Mouse (Mus musculus): ENCODE measurements around the gene Crat.

DNA sequence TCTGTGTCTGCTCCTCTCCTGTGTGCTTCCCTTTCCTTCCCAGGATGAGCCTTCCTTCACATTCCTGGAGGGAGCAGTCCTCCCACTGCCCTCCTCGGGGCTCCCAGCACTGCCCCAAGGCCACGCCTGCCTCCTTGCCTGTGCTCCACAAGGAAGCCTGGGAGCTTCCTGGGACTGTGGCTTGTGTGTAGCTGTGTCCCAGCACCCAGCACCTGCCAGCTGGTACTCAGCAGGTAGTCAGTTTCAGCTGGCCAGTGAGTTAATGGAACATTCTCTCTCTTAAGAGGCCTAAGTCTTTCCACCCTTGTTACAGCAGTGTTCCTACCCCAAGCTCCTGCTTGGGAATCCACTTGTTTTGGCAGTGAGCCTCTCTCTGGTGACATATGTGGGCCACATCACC is 12.8 kb downstream of the Crat start:
- TF ChIP-seq POLR2A (IDR thresholded peaks at IDR 0.05; ENCODE audit: control insufficient read depth, extremely low read depth, insufficient read depth, low read length, poor library complexity) (no peak), CTCF (IDR thresholded peaks at IDR 0.05; ENCODE audit: borderline replicate concordance, control insufficient read depth, extremely low read depth, insufficient read depth, low read length, poor library complexity) (no peak)
